Mouse (Mus musculus) hindbrain, postnatal 0 days (tissue): ENCODE measurements around the gene Neurl4. TPM values are rescaled to one million over a fixed set of nuclear protein-coding genes. Genes with fewer than 3 reads are reported as not detected.

Source experiments
- ATAC-seq: fragments of 200-750 bp; cut with Nextera tagmentation; 2 replicates; pipeline ENCODE4 v1.8.0; 2017; ENCODE audit warnings: mild to moderate bottlenecking, moderate TSS enrichment, moderate library complexity
- DNase-seq: peaks from one replicate; pipeline ENCODE4 v3.0.0-alpha.2; 2015; ENCODE audit warnings: low spot score
- H3K27ac ChIP-seq: fragments of 300-500 bp; sonication (generic); 2 replicates; pipeline ENCODE4 v1.5.1; 2014; ENCODE audit warnings: mild to moderate bottlenecking
- H3K27me3 ChIP-seq: fragments of 300-500 bp; sonication (generic); 2 replicates; pipeline ENCODE4 v1.6.1; 2014; ENCODE audit warnings: low read length, mixed read lengths; ENCODE audit not compliant: insufficient read depth
- H3K36me3 ChIP-seq: fragments of 300-500 bp; sonication (generic); 2 replicates; pipeline ENCODE4 v1.6.1; 2014; ENCODE audit warnings: low read length, mixed read lengths; ENCODE audit not compliant: insufficient read depth
- H3K4me1 ChIP-seq: fragments of 300-500 bp; sonication (generic); 2 replicates; pipeline ENCODE4 v1.6.1; 2014; ENCODE audit warnings: antibody characterized with exemption, low read length, mixed read lengths; ENCODE audit not compliant: insufficient read depth
- H3K4me2 ChIP-seq: fragments of 300-500 bp; sonication (generic); 2 replicates; pipeline ENCODE4 v1.6.1; 2014; ENCODE audit warnings: low read depth, mild to moderate bottlenecking, low read length, moderate library complexity, mixed read lengths
- H3K4me3 ChIP-seq: fragments of 300-500 bp; sonication (generic); 2 replicates; pipeline ENCODE4 v1.5.1; 2014; ENCODE audit warnings: low read length
- H3K9ac ChIP-seq: fragments of 300-500 bp; sonication (generic); replicated peaks from 2 replicates; pipeline ENCODE4 v1.6.1; 2014; ENCODE audit warnings: mild to moderate bottlenecking, low read length, moderate library complexity, mixed read lengths
- H3K9me3 ChIP-seq: fragments of 300-500 bp; sonication (generic); 2 replicates; pipeline ENCODE4 v1.6.1; 2016; ENCODE audit warnings: low read length, mixed read lengths
- CTCF ChIP-seq: IDR thresholded peaks from 2 replicates; pipeline ENCODE4 v1.5.1; 2016; ENCODE audit warnings: antibody characterized with exemption, control low read depth, low read depth
- WGBS: fragments of 180-500 bp; shearing (Covaris S2); extraction: QIAGEN DNeasy Blood & Tissue Kit; methylation state at CpG from one replicate; pipeline ENCODE4 v1.1.7; 2014; 5-methylcytosine and 5-hydroxymethylcytosine counted together
- polyA plus RNA-seq: library from polyadenylated mRNA; unstranded; fragments of >200 nt; fragmentation: Nextera tagmentation; extraction: Ambion mirVana; gene quantifications from 2 replicates; pipeline ENCODE4 v1.2.1, GENCODE M21; 2015
- total RNA-seq: library from RNA; depleted of rRNA; stranded (reverse); fragments of >200 nt; gene quantifications from 2 replicates; pipeline ENCODE4 v1.2.3, GENCODE M21; 2014

The Neurl4 gene
- total and polyA plus RNA-seq, 2 experiments from 2014 or later: 11.9 to 118 TPM

DNA sequence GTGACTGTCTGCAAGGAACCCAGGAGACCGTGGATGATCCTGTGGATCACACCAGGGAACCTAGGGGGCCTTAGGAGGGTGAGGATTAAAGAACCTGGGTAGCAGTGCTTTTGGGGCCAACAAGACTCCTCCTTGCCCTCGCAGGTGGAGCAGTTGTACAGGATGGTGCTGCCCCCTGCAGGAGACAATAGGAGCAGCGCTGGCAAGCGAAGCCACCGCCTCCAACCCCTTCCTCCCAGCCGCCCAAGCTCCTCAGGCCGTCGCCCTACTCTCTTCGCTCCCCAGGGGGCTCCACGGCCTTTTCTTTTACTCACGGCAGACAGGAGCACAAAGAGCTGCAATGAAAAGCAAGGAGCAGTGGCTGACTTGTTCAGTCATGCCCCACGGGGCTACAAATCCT, 24.0 kb upstream of the Neurl4 start:
- no peaks in the 10 kb centered on the region for H3K36me3 ChIP-seq
- H3K9me3 ChIP-seq: no peaks in the 10 kb centered on the region
- no peak overlapping the region for H3K9ac ChIP-seq
- WGBS: 3% methylated on average over 12 of the region's 12 CpGs
- no peak overlapping the region for H3K27ac ChIP-seq
- 0 out of 2 replicates have a peak overlapping the region, but pooled peaks have one; percentile 7 for H3K4me3 ChIP-seq
- H3K4me1 ChIP-seq: peaks cover 5% of the 10 kb centered on the region; the same call in 1 of the 2 replicates
- TF ChIP-seq CTCF: peak; percentile 88
- peak; percentile 86 for DNase-seq
- peak; percentile 58; the same call in 1 of the 2 replicates for ATAC-seq
- H3K4me2 ChIP-seq: peak overlapping the region; percentile 42
- no peaks in the 10 kb centered on the region for H3K27me3 ChIP-seq

DNA sequence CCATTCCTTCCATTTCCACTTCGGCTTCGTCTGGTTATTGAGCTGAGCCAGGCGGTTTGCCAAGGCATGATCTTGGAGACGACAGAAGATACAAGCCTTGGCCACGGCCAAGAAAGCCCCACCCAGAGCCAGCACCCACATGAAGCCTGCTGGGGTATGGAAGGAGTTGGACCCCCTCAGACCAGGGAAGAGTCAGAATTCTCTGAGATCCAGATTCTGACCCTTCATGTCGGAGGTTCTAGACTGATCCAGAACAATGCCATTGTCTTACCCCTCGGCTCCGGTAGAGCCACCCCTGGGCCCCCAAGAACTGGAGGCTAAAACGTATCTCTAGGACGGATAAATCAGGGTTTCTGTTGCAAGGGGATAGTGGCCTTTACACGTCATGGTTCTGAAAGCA, 23.0 kb upstream of the Neurl4 start, which contains the start of gene Tmem95:
Gene Tmem95, minus strand, starts transcription at position 141 of the 400 bp plus-strand sequence.
- Histone ChIP-seq H3K9ac (no peak within 1 kb of the TSS), H3K4me1 (peaks cover 5% of the 10 kb centered on the region; the same call in 1 of the 2 replicates), H3K36me3 (no peaks in the 10 kb centered on the region), H3K27me3 (no peaks in the 10 kb centered on the region), H3K4me3 (0 out of 2 replicates have a peak within 1 kb of the TSS, but pooled peaks have one; percentile 7), H3K4me2 (peak within 1 kb of the TSS; percentile 42), H3K9me3 (no peaks in the 10 kb centered on the region), H3K27ac (no peak within 1 kb of the TSS)
- WGBS: 78% methylated on average over 11 of the region's 11 CpGs
- no peak for TF ChIP-seq CTCF
- ATAC-seq (no peak), DNase-seq (no peak)

DNA sequence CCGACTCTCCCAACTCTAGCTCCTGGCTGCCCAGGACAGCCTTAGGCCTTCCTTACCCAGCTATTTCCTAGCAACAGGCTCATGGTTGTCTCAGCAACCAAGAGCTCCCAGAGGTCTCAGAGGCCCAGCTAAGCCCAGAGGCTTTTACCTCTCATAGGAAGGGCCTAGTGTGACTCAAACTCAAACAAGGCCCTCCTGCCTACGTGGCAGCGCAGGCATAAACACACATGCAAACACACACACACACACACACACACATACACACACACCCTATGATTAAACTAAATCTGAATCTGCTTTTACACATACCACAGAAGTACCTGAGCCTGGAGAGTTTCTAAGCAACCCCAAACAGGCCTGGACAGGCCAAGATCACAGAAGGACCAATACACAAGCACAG, 22.5 kb upstream of the Neurl4 start:
- no peak for TF ChIP-seq CTCF
- Histone ChIP-seq H3K4me3 (no peak overlapping the region), H3K9ac (no peak overlapping the region), H3K9me3 (no peaks in the 10 kb centered on the region), H3K36me3 (no peaks in the 10 kb centered on the region), H3K4me1 (peaks cover 5% of the 10 kb centered on the region; the same call in 1 of the 2 replicates), H3K4me2 (no peak overlapping the region), H3K27me3 (no peaks in the 10 kb centered on the region), H3K27ac (no peak overlapping the region)
- DNase-seq: peak; percentile 18
- WGBS: 59% methylated on average over 3 of the region's 3 CpGs
- no peak for ATAC-seq

DNA sequence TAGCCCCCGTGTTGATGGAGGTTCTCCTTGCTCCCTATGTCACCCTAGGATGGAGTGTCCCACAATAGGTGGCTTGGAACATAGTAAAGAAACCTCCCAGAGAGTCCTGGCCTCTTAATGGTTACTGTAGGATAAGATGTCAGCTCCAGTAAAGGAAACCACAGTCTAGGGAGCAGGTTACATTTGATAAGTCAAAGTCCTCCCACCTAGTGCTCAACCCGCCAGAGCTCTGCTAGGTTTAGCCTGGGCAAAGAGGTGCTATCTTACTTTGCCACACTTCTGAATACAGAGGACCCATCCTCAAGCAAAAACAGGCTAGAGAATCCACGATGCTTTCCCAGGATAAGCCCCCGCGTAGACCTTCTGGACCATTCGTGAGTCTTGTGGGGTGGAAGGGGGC, 21.9 kb upstream of the Neurl4 start:
- H3K27ac ChIP-seq: no peak overlapping the region
- no peaks in the 10 kb centered on the region for H3K9me3 ChIP-seq
- H3K9ac ChIP-seq: no peak overlapping the region
- H3K4me1 ChIP-seq: peaks cover 5% of the 10 kb centered on the region; the same call in 1 of the 2 replicates
- ATAC-seq (no peak), DNase-seq (no peak)
- H3K27me3 ChIP-seq: no peaks in the 10 kb centered on the region
- 89% methylated on average over 6 of the region's 6 CpGs for WGBS
- no peak overlapping the region for H3K4me2 ChIP-seq
- no peak for TF ChIP-seq CTCF
- H3K36me3 ChIP-seq: no peaks in the 10 kb centered on the region
- H3K4me3 ChIP-seq: no peak overlapping the region

DNA sequence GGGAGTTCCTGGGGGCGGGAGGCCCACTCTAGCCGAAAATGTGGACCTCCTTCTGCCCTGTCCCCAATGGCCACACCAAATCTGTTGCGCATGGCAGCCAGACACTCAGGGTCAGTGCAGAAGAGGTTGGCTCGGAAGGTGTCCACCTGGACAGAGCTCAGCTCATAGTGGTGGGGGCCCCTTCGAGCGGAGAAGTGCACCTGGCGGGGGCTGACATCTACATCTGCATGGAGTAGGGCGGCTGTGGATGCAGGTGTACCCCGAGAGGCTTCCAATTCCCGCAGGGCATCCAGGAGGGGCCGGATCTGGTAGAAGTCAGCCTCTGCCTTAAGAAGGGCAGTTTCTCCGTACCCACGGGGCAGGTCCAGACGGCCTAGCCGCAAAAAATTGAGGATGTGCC, 21.2 kb upstream of the Neurl4 start:
- Histone ChIP-seq H3K4me1 (peaks cover 5% of the 10 kb centered on the region; the same call in 1 of the 2 replicates), H3K4me2 (peak overlapping the region; percentile 54), H3K27me3 (no peaks in the 10 kb centered on the region), H3K36me3 (no peaks in the 10 kb centered on the region), H3K9me3 (no peaks in the 10 kb centered on the region), H3K27ac (no peak overlapping the region), H3K9ac (peak overlapping the region; percentile 37; the same call in 1 of the 2 replicates), H3K4me3 (peak overlapping the region; percentile 34)
- ATAC-seq: no peak
- 58% methylated on average over 15 of the region's 15 CpGs for WGBS
- no peak for DNase-seq
- no peak for TF ChIP-seq CTCF

DNA sequence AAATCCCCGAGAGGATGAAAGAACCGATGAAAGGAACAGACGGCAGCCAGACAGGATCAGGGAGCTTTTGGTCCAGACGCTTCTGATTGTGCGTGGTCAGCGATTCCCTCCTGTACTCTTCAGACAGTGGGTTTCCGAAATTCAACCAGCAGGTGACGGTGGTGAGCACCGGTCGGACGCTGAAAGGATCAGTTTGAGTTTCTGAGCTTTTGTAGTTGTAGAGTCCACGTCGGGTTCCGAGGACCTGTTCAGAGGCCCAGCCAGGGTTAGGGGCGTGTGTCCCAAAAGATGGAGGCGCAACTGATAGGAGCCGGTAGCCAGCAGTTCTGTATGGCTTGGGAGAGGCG, 20.4 kb upstream of the Neurl4 start:
- Histone ChIP-seq H3K4me3 (peak overlapping the region; percentile 34), H3K27me3 (no peaks in the 10 kb centered on the region), H3K27ac (peak overlapping the region; percentile 57), H3K4me2 (peak overlapping the region; percentile 54), H3K36me3 (no peaks in the 10 kb centered on the region), H3K9ac (peak overlapping the region; percentile 37; the same call in 1 of the 2 replicates), H3K9me3 (no peaks in the 10 kb centered on the region), H3K4me1 (peaks cover 5% of the 10 kb centered on the region; the same call in 1 of the 2 replicates)
- DNase-seq (peak; percentile 83), ATAC-seq (peak; percentile 52)
- TF ChIP-seq CTCF: peak; percentile 86
- under 1% methylated on average over 18 of the region's 18 CpGs for whole genome bisulfite sequencing

DNA sequence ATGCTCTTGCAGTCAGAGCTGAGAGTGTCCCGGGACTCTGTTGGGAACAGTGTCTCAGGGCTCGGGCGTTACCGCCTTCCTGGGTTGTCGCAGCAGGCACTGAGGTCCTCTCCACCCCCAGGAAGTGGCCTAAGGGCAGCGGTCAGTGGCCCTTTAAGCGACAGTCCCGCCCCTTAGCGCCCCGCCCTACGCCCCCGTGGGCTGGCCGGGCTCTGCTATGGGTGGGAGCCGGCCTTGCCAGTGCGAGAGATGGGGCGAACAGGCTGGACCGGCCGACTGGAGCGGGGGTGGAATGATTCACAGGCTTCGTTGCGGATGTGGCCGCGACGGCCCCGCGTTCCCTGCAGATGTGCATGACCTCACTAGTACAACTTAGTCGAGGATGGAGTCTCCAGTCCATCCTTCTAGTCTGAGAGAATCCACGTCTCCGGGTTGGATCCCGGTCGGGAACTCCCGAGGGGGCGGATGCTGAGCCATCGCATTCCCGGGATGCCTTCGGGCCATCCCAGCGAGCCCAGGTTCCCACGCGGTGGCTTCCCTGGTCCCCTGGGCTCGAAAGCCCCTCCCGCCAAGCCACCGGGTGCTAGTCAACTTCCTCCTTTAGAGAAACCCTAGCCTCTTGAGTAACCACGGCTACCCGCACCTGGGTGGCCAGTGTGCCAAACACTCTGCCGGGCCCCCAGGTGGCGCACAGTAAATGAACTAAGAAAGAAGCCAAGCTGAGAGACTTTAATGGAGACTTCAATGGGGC, 19.8 kb upstream of the Neurl4 start, which contains the start of gene Kctd11:
Gene Kctd11, minus strand, starts transcription at position 554 of the 751 bp plus-strand sequence.
- no peaks in the 10 kb centered on the region for H3K9me3 ChIP-seq
- DNase-seq (peak; percentile 78), ATAC-seq (peak; percentile 87)
- H3K4me2 ChIP-seq: peak within 1 kb of the TSS; percentile 54
- peak within 1 kb of the TSS; percentile 57 for H3K27ac ChIP-seq
- peaks cover 5% of the 10 kb centered on the region; the same call in 1 of the 2 replicates for H3K4me1 ChIP-seq
- peak within 1 kb of the TSS; percentile 37; the same call in 1 of the 2 replicates for H3K9ac ChIP-seq
- H3K4me3 ChIP-seq: peak within 1 kb of the TSS; percentile 34
- no peaks in the 10 kb centered on the region for H3K36me3 ChIP-seq
- no peaks in the 10 kb centered on the region for H3K27me3 ChIP-seq
- WGBS: under 1% methylated on average over 45 of the region's 46 CpGs
- 0 out of 2 replicates have a peak, but pooled peaks have one; percentile 13 for TF ChIP-seq CTCF
